Mouse (Mus musculus) forebrain, embryonic 13.5 days (tissue): ENCODE results near the gene Taf8. TPM values are rescaled to one million over a fixed set of nuclear protein-coding genes. Genes with fewer than 3 reads are reported as not detected.

Source experiments
- ATAC-seq: fragments of 200-750 bp; cut with Nextera tagmentation; 2 replicates; pipeline ENCODE4 v1.8.0; 2017
- H3K27ac ChIP-seq: fragments of 300-500 bp; sonication (generic); 2 replicates; pipeline ENCODE4 v1.5.1; 2015; ENCODE audit warnings: inconsistent platforms, mild to moderate bottlenecking, moderate library complexity
- H3K27me3 ChIP-seq: fragments of 300-500 bp; sonication (generic); 2 replicates; pipeline ENCODE4 v1.6.1; 2015; ENCODE audit warnings: mild to moderate bottlenecking, inconsistent platforms
- H3K36me3 ChIP-seq: fragments of 300-500 bp; sonication (generic); 2 replicates; pipeline ENCODE4 v1.6.1; 2015; ENCODE audit warnings: mild to moderate bottlenecking, inconsistent platforms; ENCODE audit not compliant: poor library complexity, severe bottlenecking
- H3K4me1 ChIP-seq: fragments of 300-500 bp; sonication (generic); 2 replicates; pipeline ENCODE4 v1.6.1; 2015; ENCODE audit warnings: inconsistent platforms
- H3K4me2 ChIP-seq: fragments of 300-500 bp; sonication (generic); 2 replicates; pipeline ENCODE4 v1.6.1; 2015; ENCODE audit warnings: inconsistent platforms, mild to moderate bottlenecking, moderate library complexity
- H3K4me3 ChIP-seq: fragments of 300-500 bp; sonication (generic); 2 replicates; pipeline ENCODE4 v1.5.1; 2015; ENCODE audit warnings: mild to moderate bottlenecking, inconsistent platforms
- H3K9ac ChIP-seq: fragments of 300-500 bp; sonication (generic); 2 replicates; pipeline ENCODE4 v1.6.1; 2015; ENCODE audit warnings: mild to moderate bottlenecking, inconsistent platforms
- H3K9me3 ChIP-seq: fragments of 300-500 bp; sonication (generic); replicated peaks from 2 replicates; pipeline ENCODE4 v1.6.1; 2016; ENCODE audit warnings: inconsistent platforms
- WGBS: fragments of 180-500 bp; shearing (Covaris S2); methylation state at CpG from one replicate; pipeline ENCODE4 v1.1.7; 2015; 5-methylcytosine and 5-hydroxymethylcytosine counted together
- polyA plus RNA-seq: library from polyadenylated mRNA; unstranded; fragments of >200 nt; fragmentation: Nextera tagmentation; extraction: Ambion mirVana; gene quantifications from 2 replicates; pipeline ENCODE4 v1.2.1, GENCODE M21; 2015

Gene Taf8
- polyA plus RNA-seq, 1 experiment from 2014 or later = 26.5 TPM

- 2% methylated on average over 39 of the region's 45 CpGs for WGBS
- Histone ChIP-seq H3K27me3 (peaks cover 62% of the 10 kb centered on the region), H3K4me3 (peak within 1 kb of the TSS; percentile 35), H3K27ac (no peak within 1 kb of the TSS), H3K4me1 (peaks cover 16% of the 10 kb centered on the region), H3K9ac (peak within 1 kb of the TSS; percentile 40; the same call in 1 of the 2 replicates), H3K4me2 (peak within 1 kb of the TSS; percentile 59), H3K9me3 (no peaks in the 10 kb centered on the region), H3K36me3 (no peaks in the 10 kb centered on the region)
- ATAC-seq = no peak
Observed at GRCm38 (mm10) chr17:47436156-47436906, 65.8 kb downstream of the Taf8 start, which contains the start of gene AI661453. Gene AI661453 (plus strand): TSS chr17:47436615.

Other genes starting within 250 kb of the Taf8 start
- gene Mrps10, start 133.4 kb downstream of the Taf8 start, polyA plus RNA-seq = 74.0 and 78.7 TPM in 2 replicates
- 0.20 and 0.36 TPM in 2 replicates for gene Guca1b, start 116.9 kb downstream of the Taf8 start, polyA plus RNA-seq
- 0.26 and 0.28 TPM in 2 replicates for gene Guca1a, start 101.7 kb downstream of the Taf8 start, polyA plus RNA-seq
- 0.13 and 0.16 TPM in 2 replicates for gene AI661453, start 65.7 kb downstream of the Taf8 start, polyA plus RNA-seq
- 0.28 and 0.42 TPM in 2 replicates for gene 1700001C19Rik, start 64.9 kb downstream of the Taf8 start, polyA plus RNA-seq
- 67.6 and 75.8 TPM in 2 replicates for gene Ccnd3, start 2.8 kb upstream of the Taf8 start, polyA plus RNA-seq
- 29.7 and 33.2 TPM in 2 replicates for gene Bysl, start 109.2 kb upstream of the Taf8 start, polyA plus RNA-seq
- gene Med20, start 109.3 kb upstream of the Taf8 start, polyA plus RNA-seq = 42.6 and 45.2 TPM in 2 replicates
- gene Gm20517, start 109.3 kb upstream of the Taf8 start, polyA plus RNA-seq = 1.7 and 3.0 TPM in 2 replicates
- gene Usp49, start 128.4 kb upstream of the Taf8 start, polyA plus RNA-seq = 10.2 and 11.2 TPM in 2 replicates
- 295 and 350 TPM in 2 replicates for gene Tomm6, start 186.1 kb upstream of the Taf8 start, polyA plus RNA-seq
- gene Frs3, start 186.7 kb upstream of the Taf8 start, polyA plus RNA-seq = 11.6 and 11.8 TPM in 2 replicates
- gene Gm21981, start 192.2 kb upstream of the Taf8 start, polyA plus RNA-seq = 0.21 and 0.54 TPM in 2 replicates
- gene Prickle4, start 192.4 kb upstream of the Taf8 start, polyA plus RNA-seq = not detected in 2 replicates
- not detected in 2 replicates for gene Pgc, start 224.6 kb upstream of the Taf8 start, polyA plus RNA-seq
- 1.5 and 1.7 TPM in 2 replicates for gene Tfeb, start 234.7 kb upstream of the Taf8 start, polyA plus RNA-seq